Comparison of ENCODE assay signal across 10 mouse cellular contexts in the genomic region with DNA sequence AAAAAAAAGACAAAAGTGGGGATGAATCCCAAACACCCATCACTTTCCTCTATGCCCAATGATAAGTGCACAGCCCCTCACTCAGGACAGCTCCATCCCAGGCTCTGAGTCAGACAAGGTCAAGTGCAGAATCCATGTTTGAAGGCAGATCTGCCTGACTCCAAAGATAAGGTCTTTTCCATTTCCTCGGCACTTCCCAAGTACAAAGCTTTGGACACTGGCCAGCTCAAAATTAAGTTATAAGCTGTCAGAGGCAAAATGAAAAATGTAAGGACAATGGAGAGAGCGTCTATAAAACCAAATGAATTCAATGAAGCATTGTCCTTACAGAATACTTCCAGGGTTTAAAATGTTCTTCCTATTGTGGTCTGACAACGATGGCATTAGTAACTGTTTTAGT.
"Had no signal": no experiment of that assay in that cellular context is flagged by ENCODE, and none has a peak within 500 bp of the region (broad histone marks: within the 10 kb centered on the region; RNA-seq: fewer than 3 reads in every experiment).

No protein-coding gene starts in this region.

- H3K27me3 ChIP-seq: limb, embryonic 13.5 days; lung, embryonic 15.5 days; midbrain, embryonic 13.5 days; neural tube, embryonic 15.5 days had no signal

- H3K9me3 ChIP-seq: limb, embryonic 13.5 days; lung, embryonic 15.5 days; midbrain, embryonic 13.5 days; neural tube, embryonic 15.5 days had no signal

- H3K36me3 ChIP-seq: limb, embryonic 13.5 days; lung, embryonic 15.5 days; midbrain, embryonic 13.5 days; neural tube, embryonic 15.5 days had no signal

- H3K27ac ChIP-seq: limb, embryonic 13.5 days; liver, embryonic 14.5 days; lung, embryonic 15.5 days; midbrain, embryonic 13.5 days; neural tube, embryonic 15.5 days; stomach, postnatal 0 days had no signal

- DNase-seq: kidney, adult 8-10 months; left cerebral cortex, postnatal 4 days; thymus, postnatal 14 days had no signal

- ATAC-seq: midbrain, embryonic 13.5 days had no signal

- H3K4me2 ChIP-seq: limb, embryonic 13.5 days; lung, embryonic 15.5 days; midbrain, embryonic 13.5 days; neural tube, embryonic 15.5 days had no signal

- H3K4me1 ChIP-seq: limb, embryonic 13.5 days; lung, embryonic 15.5 days; midbrain, embryonic 13.5 days; neural tube, embryonic 15.5 days had no signal

- H3K9ac ChIP-seq: limb, embryonic 13.5 days; liver, embryonic 14.5 days; lung, embryonic 15.5 days; midbrain, embryonic 13.5 days; neural tube, embryonic 15.5 days had no signal

- H3K4me3 ChIP-seq: limb, embryonic 13.5 days; lung, embryonic 15.5 days; midbrain, embryonic 13.5 days; myocyte; neural tube, embryonic 15.5 days had no signal
